Mouse (Mus musculus): ENCODE results near the gene Prl3d1.
"Not testable (repeated sequence)": the region's sequence is repeated elsewhere in the genome, so short reads cannot be mapped to it uniquely, and the experiment has no call there.

Gene Prl3d1

DNA sequence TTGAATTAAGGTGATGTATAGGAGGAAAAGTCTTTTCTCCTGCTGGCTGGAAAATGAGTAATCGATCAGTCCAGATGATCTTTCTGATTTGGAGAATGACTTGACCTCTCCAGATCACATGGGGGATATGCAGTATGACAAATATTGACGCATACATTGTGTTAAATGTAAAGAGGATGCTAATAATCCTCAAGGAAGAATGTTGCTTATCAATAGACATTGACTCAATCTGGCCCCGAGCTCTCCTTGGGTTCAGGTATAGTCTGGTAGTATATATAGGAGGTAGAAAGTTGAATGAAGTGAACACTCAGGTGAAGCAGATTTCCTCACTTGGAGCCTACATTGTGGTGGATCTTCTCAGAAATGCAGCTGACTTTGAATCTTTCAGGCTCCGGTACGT lies at the start of gene Prl3d1:
Gene Prl3d1 (plus strand): TSS at position 301 of the 400 bp plus-strand sequence.
- not testable (repeated sequence) for DNase-seq

DNA sequence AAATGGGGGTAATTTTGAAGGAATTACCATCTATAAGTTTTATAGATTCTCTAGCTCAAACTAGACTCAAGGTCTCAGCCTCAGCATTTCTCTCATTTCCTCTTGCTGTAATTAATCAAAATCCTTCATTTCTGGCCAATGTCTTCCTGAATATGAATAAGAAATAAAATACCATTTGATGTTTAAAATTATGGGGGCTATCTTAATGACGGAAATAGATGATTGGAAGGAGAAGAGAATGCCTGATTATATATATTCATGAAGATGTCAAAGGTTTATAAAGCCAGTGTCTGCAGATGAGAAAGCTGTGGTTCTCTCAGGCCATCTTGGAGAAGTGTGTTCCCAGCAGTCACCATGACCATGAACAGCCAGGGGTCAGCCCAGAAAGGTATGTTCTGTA lies 36.7 kb upstream of the Prl3d1 start, which contains the start of gene Prl:
Gene Prl (plus strand): TSS at position 301 of the 400 bp plus-strand sequence.
- DNase-seq: no peak

DNA sequence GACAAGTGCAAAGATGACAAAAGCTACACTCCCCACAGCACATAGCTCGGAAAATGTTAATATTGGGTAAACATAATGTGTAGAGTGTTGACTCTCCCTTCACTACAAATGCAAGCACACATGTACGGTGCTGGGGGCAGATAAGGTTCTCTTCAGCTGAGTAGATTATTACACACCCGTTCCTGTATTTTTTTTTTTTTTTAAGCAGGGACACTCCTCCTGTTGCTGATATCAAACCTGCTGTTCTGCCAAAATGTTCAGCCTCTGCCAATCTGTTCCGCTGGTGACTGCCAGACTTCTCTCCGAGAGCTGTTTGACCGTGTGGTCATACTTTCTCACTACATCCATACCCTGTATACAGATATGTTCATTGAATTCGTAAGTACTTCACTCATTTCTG lies 34.8 kb upstream of the Prl3d1 start:
- no peak for DNase-seq

DNA sequence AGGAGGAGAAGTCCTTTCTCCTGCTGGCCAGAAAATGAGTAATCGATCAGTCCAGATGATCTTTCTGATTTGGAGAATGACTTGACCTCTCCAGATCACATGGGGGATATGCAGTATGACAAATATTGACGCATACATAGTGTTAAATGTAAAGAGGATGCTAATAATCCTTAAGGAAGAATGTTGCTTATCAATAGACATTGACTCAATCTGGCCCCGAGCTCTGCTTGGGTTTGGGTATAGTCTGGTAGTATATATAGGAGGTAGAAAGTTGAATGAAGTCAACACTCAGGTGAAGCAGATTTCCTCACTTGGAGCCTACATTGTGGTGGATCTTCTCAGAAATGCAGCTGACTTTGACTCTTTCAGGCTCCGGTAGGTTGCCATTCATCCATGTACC lies 27.4 kb downstream of the Prl3d1 start, which contains the start of gene Prl3d2:
Gene Prl3d2 (plus strand): TSS at position 301 of the 400 bp plus-strand sequence.
- not testable (repeated sequence) for DNase-seq

DNA sequence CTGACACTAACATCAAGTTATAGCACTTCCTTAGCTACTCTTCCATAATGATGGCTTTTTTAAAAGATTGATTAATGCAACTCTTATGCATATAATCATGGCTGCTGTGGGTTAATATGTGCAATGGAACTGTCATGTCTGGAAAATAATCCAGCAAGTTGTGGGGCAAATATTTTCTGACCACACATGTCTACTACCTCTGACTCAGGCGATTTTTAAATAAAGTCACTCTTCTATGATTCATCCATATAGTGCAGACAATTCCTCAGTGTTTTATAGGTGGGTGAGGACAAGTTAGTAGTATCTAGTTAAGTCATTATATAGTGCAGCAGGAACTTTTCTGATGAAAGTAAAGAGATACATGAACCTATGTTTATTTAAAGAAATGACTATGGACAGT lies 54.3 kb downstream of the Prl3d1 start:
- DNase-seq: no peak

Measured in kidney, adult 8-10 months (tissue).